Mouse (Mus musculus) gastrocnemius, postnatal 36 days (tissue): ENCODE measurements around the gene Slc5a10. TPM values are rescaled to one million over a fixed set of nuclear protein-coding genes. Genes with fewer than 3 reads are reported as not detected.
A peak's percentile ranks its signal among the peaks of the same experiment; 100 is the strongest.

ENCODE experiments used
- DNase-seq, 2 experiments: peaks; one replicate each; pipeline ENCODE4 v3.0.0; 2022
- intact Hi-C: fragments of 180-260 bp; cut with DNase I; formaldehyde crosslinking; loops from one replicate; pipeline ENCODE4 v1.15.1; 2025
- long read RNA-seq, 2 experiments: library from polyadenylated mRNA; stranded (forward); transcript quantifications; one replicate each; pipeline ENCODE4 v2.0.0; 2021
- total RNA-seq, 2 experiments: library from RNA; stranded (reverse); gene quantifications; 2 replicates each; pipeline ENCODE4 v1.2.3; 2021

Gene Slc5a10
- total RNA-seq = not detected
- long read RNA-seq, experiment 1 = 0 reads
- long read RNA-seq, experiment 2 = 0 reads

DNA sequence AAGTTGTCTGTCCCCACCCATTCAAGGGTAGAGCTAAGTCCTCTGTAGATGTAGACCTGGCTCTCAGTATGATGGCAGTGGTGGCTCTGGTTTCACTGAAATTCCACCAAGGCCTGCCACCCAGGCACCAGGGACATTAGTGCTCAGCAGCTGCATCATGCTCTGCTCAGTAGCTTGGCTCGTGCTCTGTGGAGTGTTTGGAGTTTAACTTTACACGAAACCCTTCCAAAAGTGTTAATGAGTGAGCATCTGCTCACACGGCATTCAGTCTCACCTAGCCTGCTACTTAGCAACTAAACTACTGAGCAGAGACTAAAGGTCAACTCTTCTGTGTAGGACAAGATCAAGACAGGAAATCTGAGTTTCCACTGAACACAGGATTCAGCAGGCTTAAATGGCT lies at the start of gene Slc5a10:
Gene Slc5a10 (minus strand): TSS at position 191 of the 400 bp plus-strand sequence.
- DNase-seq = no peak
- intact Hi-C loops = loop anchor here (5.0 kb wide), 1 partner anchor 208 kb away; no protein-coding TSS in a partner anchor

GRCm38 (mm10) chr11:61761584-61762407 lies 41.2 kb upstream of the Slc5a10 start, which contains the start of gene Prpsap2:
Gene Prpsap2, minus strand, starts transcription at chr11:61762088.
- DNase-seq = peak; percentile 98 to 99
- intact Hi-C loops = no loop called here

GRCm38 (mm10) chr11:61760518-61760917 lies 39.9 kb upstream of the Slc5a10 start:
- intact Hi-C loops = no loop called here

GRCm38 (mm10) chr11:61757151-61757550 lies 36.5 kb upstream of the Slc5a10 start:
- intact Hi-C loops = no loop called here
- no peak for DNase-seq

More at GRCm38 (mm10) chr11:61760518-61760917, 39.9 kb upstream of the Slc5a10 start:
- DNase-seq = no peak

GRCm38 (mm10) chr11:61751612-61752011 lies 31.0 kb upstream of the Slc5a10 start:
- intact Hi-C loops = no loop called here
- DNase-seq = no peak

DNA sequence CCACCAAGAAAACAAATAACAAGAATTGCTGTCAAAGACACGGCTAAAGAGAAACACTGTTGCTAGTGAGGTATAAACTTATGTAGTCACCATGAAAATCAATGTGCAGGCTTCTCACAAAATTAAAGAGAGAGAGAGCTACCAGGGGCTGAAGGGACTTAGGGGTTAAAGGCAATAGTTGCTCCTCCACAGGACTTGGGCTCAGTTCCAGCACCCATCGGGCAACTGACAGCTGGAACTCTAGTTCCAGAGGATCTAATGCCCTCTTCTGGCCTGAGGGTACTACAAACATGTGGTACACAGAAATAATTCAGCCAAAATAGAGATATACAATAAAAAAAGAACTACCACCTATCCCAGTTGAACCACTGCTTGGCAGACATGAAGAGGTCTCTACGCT lies 26.5 kb upstream of the Slc5a10 start:
- intact Hi-C loops = no loop called here
- no peak for DNase-seq

DNA sequence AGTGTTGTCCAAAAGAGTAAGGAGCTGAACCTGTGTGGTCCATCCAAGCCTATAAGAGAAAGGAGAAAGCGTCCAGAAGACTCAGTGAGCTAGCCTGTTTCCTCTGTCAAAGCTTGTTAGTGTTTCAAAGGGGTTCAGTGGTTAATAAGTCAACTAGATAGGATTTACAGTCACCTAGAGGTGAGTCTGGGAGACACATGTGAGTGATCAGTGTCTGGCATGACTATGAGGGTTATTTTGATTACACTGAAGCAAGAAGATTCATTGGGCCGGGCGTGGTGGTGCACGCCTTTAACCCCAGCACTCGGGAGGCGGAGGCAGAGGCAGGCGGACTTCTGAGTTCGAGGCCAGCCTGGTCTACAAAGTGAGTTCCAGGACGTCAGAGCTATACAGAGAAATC lies 25.2 kb upstream of the Slc5a10 start:
- DNase-seq = no peak
- intact Hi-C loops = no loop called here

GRCm38 (mm10) chr11:61744460-61744859 lies 23.8 kb upstream of the Slc5a10 start:
- intact Hi-C loops = no loop called here
- DNase-seq = no peak

DNA sequence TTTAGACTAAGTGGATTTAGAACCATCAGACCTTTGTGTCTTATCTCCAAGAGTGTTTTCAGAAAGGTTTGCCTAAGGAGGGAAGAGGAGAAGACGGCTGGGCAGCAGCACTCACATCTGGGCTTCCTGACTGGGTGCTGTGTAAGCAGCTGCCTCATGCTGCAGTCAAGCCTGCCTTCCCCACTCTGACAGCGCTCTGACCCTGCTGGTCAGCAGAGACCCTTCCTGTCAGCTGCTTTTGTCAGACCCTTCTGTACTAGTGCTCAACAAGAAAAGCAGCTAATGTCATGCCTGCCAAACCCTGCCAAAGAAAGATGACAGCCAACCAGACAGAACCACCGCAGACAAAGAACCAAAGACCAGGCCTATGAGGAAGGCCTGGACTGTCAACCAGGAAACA lies 23.1 kb upstream of the Slc5a10 start:
- DNase-seq = no peak
- intact Hi-C loops = no loop called here

DNA sequence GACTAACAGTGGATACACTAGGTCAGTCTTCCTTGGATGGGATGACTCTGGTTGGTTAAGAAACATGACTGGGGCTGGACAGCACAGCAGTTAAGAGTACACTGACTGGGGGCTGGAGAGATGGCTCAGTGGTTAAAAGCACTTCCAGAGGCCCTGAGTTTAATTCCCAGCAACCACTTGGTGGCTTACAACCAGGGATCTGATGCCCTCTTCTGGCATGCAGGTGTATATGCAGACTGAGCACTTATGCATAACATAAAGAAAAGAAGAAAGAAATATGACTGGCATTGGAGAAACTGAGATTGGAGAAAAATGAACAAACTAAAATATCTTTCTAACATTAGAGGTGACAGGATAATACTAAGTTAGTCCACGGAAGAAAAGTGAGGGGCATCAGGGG lies 19.9 kb upstream of the Slc5a10 start:
- intact Hi-C loops = no loop called here
- DNase-seq = no peak

- no peak for DNase-seq
- intact Hi-C loops = no loop called here
These were observed 16.7 kb upstream of the Slc5a10 start for GRCm38 (mm10) chr11:61737290-61737689.

- no peak for DNase-seq
- intact Hi-C loops = no loop called here
These were observed 12.0 kb upstream of the Slc5a10 start for GRCm38 (mm10) chr11:61732672-61733071.

- intact Hi-C loops = no loop called here
- DNase-seq = no peak
These were observed 7.4 kb upstream of the Slc5a10 start for GRCm38 (mm10) chr11:61728037-61728436.

GRCm38 (mm10) chr11:61722077-61722476 lies 1.5 kb upstream of the Slc5a10 start:
- intact Hi-C loops = loop anchor here (5.0 kb wide), 1 partner anchor 210 kb away; no protein-coding TSS in a partner anchor
- DNase-seq = no peak

DNA sequence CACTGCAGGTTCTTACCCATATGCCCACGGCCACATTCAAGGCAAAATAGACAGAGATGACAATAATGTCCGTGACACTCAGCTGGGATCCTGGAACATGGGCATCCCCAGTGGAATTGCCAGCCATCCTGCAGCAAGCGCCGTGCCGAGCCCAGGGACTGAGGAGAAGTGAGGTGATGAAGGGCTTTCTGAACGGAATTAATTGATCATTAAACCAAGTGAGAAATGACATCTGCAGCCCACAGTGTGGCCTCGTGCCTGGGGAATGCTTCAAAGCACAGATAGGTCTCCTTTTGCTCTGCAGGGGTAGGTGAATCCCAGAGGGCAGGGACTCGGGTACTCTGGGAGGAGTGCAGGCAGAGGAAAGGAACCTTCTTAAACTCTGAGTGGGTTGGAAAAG lies 800 bp downstream of the Slc5a10 start:
- DNase-seq = no peak
- intact Hi-C loops = loop anchor here (5.0 kb wide), 2 partner anchors 208 to 303 kb away; no protein-coding TSS in a partner anchor

- DNase-seq = no peak
- intact Hi-C loops = loop anchor here (5.0 kb wide), 1 partner anchor 302 kb away; no protein-coding TSS in a partner anchor
These were observed 1.2 kb downstream of the Slc5a10 start for GRCm38 (mm10) chr11:61719387-61719786.

- DNase-seq = no peak
- intact Hi-C loops = loop anchor here (5.0 kb wide), 1 partner anchor 301 kb away; no protein-coding TSS in a partner anchor
These were observed 2.6 kb downstream of the Slc5a10 start for GRCm38 (mm10) chr11:61717990-61718389.

GRCm38 (mm10) chr11:61715130-61715529 lies 5.5 kb downstream of the Slc5a10 start:
- DNase-seq = no peak
- intact Hi-C loops = loop anchor here (5.0 kb wide), 1 partner anchor 298 kb away; no protein-coding TSS in a partner anchor

- intact Hi-C loops = loop anchor here (1.0 to 5.0 kb wide), 2 partner anchors 48 to 297 kb away; no protein-coding TSS in a partner anchor
- DNase-seq = peak; percentile 37 to 63
These were observed 6.1 kb downstream of the Slc5a10 start for GRCm38 (mm10) chr11:61714346-61715117.

GRCm38 (mm10) chr11:61713157-61713855 lies 7.3 kb downstream of the Slc5a10 start:
- intact Hi-C loops = no loop called here
- DNase-seq = peak in 1 of 2 experiments; percentile 41
